Mouse (Mus musculus) kidney, postnatal 10 days (tissue): ENCODE results near the gene Tmem212.

Experiments
- DNase-seq: peaks from one replicate; pipeline ENCODE4 v3.0.0; 2021; ENCODE audit warnings: mixed read lengths

Tmem212 gene

GRCm38 (mm10) chr3:27839795-27840194, 56.4 kb downstream of the Tmem212 start:
- DNase-seq: no peak

- no peak for DNase-seq
These were observed 56.9 kb downstream of the Tmem212 start for GRCm38 (mm10) chr3:27839231-27839630.

- DNase-seq: no peak
These were observed 59.9 kb downstream of the Tmem212 start for GRCm38 (mm10) chr3:27836297-27836696.

GRCm38 (mm10) chr3:27835786-27836185, 60.4 kb downstream of the Tmem212 start:
- DNase-seq: no peak

GRCm38 (mm10) chr3:27828755-27829154, 67.4 kb downstream of the Tmem212 start:
- DNase-seq: no peak

- no peak for DNase-seq
These were observed 68.9 kb downstream of the Tmem212 start for GRCm38 (mm10) chr3:27827236-27827635.

GRCm38 (mm10) chr3:27825985-27826384, 70.2 kb downstream of the Tmem212 start:
- DNase-seq: no peak
